Mouse (Mus musculus) megakaryocyte-erythroid progenitor cell, adult 5-6 weeks (primary cell): ENCODE data around the gene Rab32. TPM values are rescaled to one million over a fixed set of nuclear protein-coding genes. Genes with fewer than 3 reads are reported as not detected.
"Not testable (repeated sequence)": the region's sequence is repeated elsewhere in the genome, so short reads cannot be mapped to it uniquely, and the experiment has no call there.

Source experiments
- ATAC-seq: replicated peaks from 2 replicates; pipeline ENCODE4 v1.8.0; 2016; ENCODE audit warnings: mild to moderate bottlenecking, inconsistent platforms; ENCODE audit not compliant: severe bottlenecking, poor library complexity, low FRiP score, low TSS enrichment
- total RNA-seq, 2 experiments: library from RNA; stranded (forward) in 1 of 2; stranded (reverse) in 1 of 2; fragments of 200-1000, 215-1000 nt in 1 of 2; fragments of >200 nt in 1 of 2; fragmentation: Nextera tagmentation in 1 of 2; gene quantifications; 2 replicates each; pipeline ENCODE4 v1.2.3; 2014 to 2017

Gene Rab32
- 2.0 and 5.1 TPM in 2 replicates for total RNA-seq (2014; fragmentation: Nextera tagmentation)
- total RNA-seq (2017) = 7.3 and 10.8 TPM in 2 replicates

GRCm38 (mm10) chr10:10557570-10558336 lies at the start of gene Rab32:
Gene Rab32, minus strand, starts transcription at chr10:10558265.
- ATAC-seq = peak; percentile 98

GRCm38 (mm10) chr10:10600771-10601170 lies 42.7 kb upstream of the Rab32 start:
- no peak for ATAC-seq

- ATAC-seq = not testable (repeated sequence)
These were observed 39.4 kb upstream of the Rab32 start for GRCm38 (mm10) chr10:10597495-10597894.

GRCm38 (mm10) chr10:10580811-10581210 lies 22.7 kb upstream of the Rab32 start:
- no peak for ATAC-seq

GRCm38 (mm10) chr10:10579821-10580220 lies 21.8 kb upstream of the Rab32 start:
- ATAC-seq = no peak

- no peak; the same call in 1 of the 2 replicates for ATAC-seq
These were observed 259 bp upstream of the Rab32 start for GRCm38 (mm10) chr10:10558337-10558711.

GRCm38 (mm10) chr10:10557085-10557484 lies 980 bp downstream of the Rab32 start:
- ATAC-seq = 0 out of 2 replicates have a peak, but pooled peaks have one; percentile 19

GRCm38 (mm10) chr10:10555676-10556075 lies 2.4 kb downstream of the Rab32 start:
- ATAC-seq = no peak

- no peak for ATAC-seq
These were observed 2.8 kb downstream of the Rab32 start for GRCm38 (mm10) chr10:10555221-10555620.

GRCm38 (mm10) chr10:10550134-10550533 lies 7.9 kb downstream of the Rab32 start:
- ATAC-seq = no peak

GRCm38 (mm10) chr10:10546623-10547022 lies 11.4 kb downstream of the Rab32 start:
- ATAC-seq = no peak

- ATAC-seq = no peak
These were observed 13.1 kb downstream of the Rab32 start for GRCm38 (mm10) chr10:10544955-10545354.

Other genes starting within 250 kb of the Rab32 start
- gene Adgb, start 85.9 kb downstream of the Rab32 start, total RNA-seq (2014; fragmentation: Nextera tagmentation) = 1.7 TPM in 1 of 2 replicates, not detected in the other
- gene Adgb, start 85.9 kb downstream of the Rab32 start, total RNA-seq (2017) = not detected in 2 replicates
- not detected in 2 replicates for gene Gm10944, start 123.1 kb upstream of the Rab32 start, total RNA-seq (2014; fragmentation: Nextera tagmentation)
- gene Gm10944, start 123.1 kb upstream of the Rab32 start, total RNA-seq (2017) = not detected in 2 replicates